Mouse (Mus musculus) pancreas, adult 10 weeks (tissue): ENCODE data around the gene Prl7a2. TPM values are rescaled to one million over a fixed set of nuclear protein-coding genes. Genes with fewer than 3 reads are reported as not detected.

Source experiments
- polyA plus RNA-seq: library from polyadenylated mRNA; stranded (reverse); fragments of 350-450 nt; fragmentation: Illumina TruSeq; extraction: RNeasy Lipid Tissue Mini Kit (QIAGEN cat#74804); gene quantifications from one replicate; pipeline ENCODE4 v1.2.3, GENCODE M21; 2015; ENCODE audit warnings: low read depth, low replicate concordance; ENCODE audit not compliant: insufficient read depth

Gene Prl7a2
- polyA plus RNA-seq: not detected

DNA sequence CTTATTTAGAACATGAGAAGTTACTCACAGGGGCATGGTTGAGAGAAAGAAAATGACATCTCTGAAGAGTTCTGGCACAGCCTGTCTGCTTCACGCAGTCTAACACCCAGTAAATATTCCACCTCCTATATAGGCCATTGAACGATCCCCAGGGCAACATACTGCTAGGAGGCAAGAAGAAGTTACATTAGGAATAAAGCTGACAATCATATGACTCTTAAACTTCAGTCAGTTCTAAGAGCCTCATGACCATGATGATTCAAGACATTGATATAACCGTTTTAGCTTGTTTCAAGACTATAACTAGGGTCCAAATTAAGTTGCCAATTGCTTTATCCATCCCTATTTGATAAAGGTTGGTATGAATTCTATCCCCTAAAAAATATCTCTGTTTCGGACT is at the start of gene Prl7a2:
Prl7a2 (minus strand) TSS at position 101 of the 400 bp plus-strand sequence.

DNA sequence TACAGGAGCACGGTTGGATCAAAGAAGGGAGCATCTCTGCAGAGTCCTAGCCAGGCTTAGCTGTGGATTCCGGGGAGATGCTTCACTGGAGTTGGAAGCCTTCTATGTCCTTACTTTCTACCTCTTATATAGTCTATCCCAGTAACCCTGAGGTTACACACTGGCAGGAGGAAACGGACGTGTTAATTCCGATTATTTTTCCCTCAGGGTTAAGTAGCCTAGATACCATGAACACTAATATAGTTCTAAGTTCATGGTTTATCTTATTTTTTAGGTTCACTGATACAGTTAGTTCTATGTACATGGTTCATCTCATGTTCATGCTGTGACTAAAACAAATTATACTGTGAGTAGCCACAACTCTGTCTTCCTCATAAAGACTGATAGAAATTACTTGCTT is 48.8 kb upstream of the Prl7a2 start, which contains the start of gene Prl7d1:
Prl7d1 (minus strand) TSS at position 101 of the 400 bp plus-strand sequence.

DNA sequence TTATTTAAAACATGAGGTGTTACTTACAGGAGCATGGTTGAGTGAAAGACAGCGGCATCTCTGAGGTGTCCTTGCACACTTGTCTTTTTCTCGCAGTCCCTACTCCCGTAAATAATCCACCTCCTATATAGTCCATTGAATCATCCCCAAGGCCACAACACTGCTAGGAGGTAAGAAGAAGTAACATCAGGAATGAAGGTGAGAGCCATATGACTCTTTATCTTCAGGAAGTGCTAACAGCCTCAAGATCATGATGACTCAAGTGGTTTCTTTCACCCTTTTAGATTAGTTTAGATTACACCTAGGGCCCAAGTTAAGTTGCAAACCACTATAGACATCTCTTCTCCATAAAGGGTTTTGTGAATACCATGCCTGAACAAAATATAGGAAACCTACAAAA is 25.4 kb downstream of the Prl7a2 start, which contains the start of gene Prl7a1:
Prl7a1 (minus strand) TSS at position 101 of the 400 bp plus-strand sequence.

DNA sequence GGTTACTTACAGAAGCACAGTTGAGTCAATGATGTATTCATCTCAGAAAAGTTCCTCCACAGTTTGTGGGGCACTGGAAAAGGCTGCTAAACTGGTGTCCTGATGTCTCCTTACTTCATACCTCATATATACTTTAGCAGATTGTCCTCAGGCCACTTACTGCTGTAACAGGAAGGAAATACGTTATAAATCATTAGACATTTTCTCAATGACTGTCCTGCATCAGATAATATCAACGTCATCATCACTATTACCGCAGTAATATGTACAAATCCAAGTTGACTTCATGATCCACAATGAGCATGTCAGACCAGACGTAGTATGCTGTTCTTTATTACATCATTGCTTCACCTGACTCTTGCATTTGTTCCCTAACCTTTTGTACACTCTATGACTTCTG is 57.4 kb downstream of the Prl7a2 start, which contains the start of gene Prl7b1:
Prl7b1 (minus strand) TSS at position 101 of the 400 bp plus-strand sequence.

Other genes with a start within 250 kb of the Prl7a2 start
- not detected for gene Prl8a6, start 229.3 kb downstream of the Prl7a2 start, polyA plus RNA-seq
- not detected for gene Prl8a8, start 154.8 kb downstream of the Prl7a2 start, polyA plus RNA-seq
- not detected for gene Prl8a9, start 103.4 kb downstream of the Prl7a2 start, polyA plus RNA-seq
- gene Prl8a1, start 85.9 kb downstream of the Prl7a2 start, polyA plus RNA-seq: not detected
- not detected for gene Prl7b1, start 57.5 kb downstream of the Prl7a2 start, polyA plus RNA-seq
- gene Prl7a1, start 25.5 kb downstream of the Prl7a2 start, polyA plus RNA-seq: not detected
- gene Prl7d1, start 48.7 kb upstream of the Prl7a2 start, polyA plus RNA-seq: not detected
- not detected for gene Prl7c1, start 112.8 kb upstream of the Prl7a2 start, polyA plus RNA-seq
- gene Prl2a1, start 133.6 kb upstream of the Prl7a2 start, polyA plus RNA-seq: not detected
- not detected for gene Prl2c1, start 181.3 kb upstream of the Prl7a2 start, polyA plus RNA-seq